Mouse (Mus musculus) brain, embryonic 14.5 days (tissue): ENCODE results near the gene Zc3h7b.

Experiments used
- CTCF ChIP-seq: fragments of 200-500 bp; IDR thresholded peaks from 2 replicates; pipeline ENCODE4 v1.5.1; 2012; ENCODE audit warnings: inconsistent platforms, mild to moderate bottlenecking, moderate library complexity, borderline replicate concordance; ENCODE audit not compliant: insufficient read depth, insufficient read length; ENCODE audit errors: extremely low read depth
- POLR2A ChIP-seq: fragments of 200-500 bp; IDR thresholded peaks from 2 replicates; pipeline ENCODE4 v1.6.1; 2012; ENCODE audit warnings: mild to moderate bottlenecking, inconsistent platforms, borderline replicate concordance; ENCODE audit not compliant: poor library complexity, insufficient read depth, insufficient read length, severe bottlenecking; ENCODE audit errors: extremely low read depth

- no peak for TF ChIP-seq CTCF
- TF ChIP-seq POLR2A, result no peak
Observed at GRCm38 (mm10) chr15:81700601-81701000, 44.3 kb upstream of the Zc3h7b start.
